Mouse (Mus musculus) urinary bladder, postnatal 25 days (tissue): ENCODE results near the gene Itga2.
A peak's percentile ranks its signal among the peaks of the same experiment; 100 is the strongest.

Source experiments
- DNase-seq: peaks from one replicate; pipeline ENCODE4 v3.0.0; 2022; ENCODE audit warnings: low spot score

Itga2 gene

GRCm38 (mm10) chr13:114818513-114818912 lies 113.4 kb downstream of the Itga2 start:
- peak; percentile 21 for DNase-seq

GRCm38 (mm10) chr13:114817751-114818360 lies 114.0 kb downstream of the Itga2 start, which contains the start of gene Mocs2:
TSS of gene Mocs2 (plus strand) at chr13:114818236.
- peak; percentile 97 for DNase-seq

DNA sequence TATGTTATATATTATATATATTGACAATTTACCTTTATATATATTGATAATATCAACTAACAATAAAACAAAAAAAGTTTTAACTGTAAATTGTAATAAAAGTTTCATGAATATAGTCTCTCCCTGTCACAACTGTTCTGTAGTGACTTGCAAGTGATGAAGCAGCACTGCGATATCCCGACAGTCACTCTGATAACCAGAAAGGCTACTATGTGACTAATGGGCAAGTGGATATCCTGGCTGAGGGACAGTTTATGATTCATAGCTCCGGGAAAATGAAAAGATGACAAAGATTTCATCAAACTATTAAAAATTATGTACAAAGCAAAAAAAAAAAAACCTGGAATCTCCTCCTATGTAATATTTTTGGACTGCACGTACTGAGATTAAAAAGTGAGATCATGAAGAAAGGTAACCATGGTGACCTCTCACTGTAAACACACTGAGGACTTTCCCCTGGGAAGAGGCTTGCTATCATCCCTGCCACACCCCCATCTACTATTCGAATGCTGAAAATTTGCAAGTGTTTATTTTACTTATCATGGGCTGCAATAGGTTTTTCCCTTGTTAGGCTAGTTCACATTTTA lies 122.2 kb downstream of the Itga2 start:
- no peak for DNase-seq

DNA sequence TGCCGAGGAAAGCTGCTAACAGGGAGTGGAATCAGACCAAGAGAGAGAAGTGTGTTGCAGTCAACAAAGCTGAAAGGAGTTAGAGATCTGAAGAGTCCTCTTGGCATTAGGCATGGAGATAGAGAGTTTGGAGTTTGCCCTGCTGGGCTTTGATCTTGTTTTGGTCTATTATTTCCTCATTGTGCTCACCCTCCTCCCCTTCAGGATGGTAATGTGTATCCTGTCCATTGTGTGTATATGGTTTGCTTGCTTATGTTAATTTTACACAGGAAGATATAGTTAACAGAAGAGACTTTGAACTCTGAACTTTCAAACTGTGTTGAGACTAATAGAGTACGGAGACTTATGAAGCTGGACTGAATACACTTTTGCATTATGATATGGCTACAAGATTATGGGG lies 128.9 kb downstream of the Itga2 start:
- no peak for DNase-seq

DNA sequence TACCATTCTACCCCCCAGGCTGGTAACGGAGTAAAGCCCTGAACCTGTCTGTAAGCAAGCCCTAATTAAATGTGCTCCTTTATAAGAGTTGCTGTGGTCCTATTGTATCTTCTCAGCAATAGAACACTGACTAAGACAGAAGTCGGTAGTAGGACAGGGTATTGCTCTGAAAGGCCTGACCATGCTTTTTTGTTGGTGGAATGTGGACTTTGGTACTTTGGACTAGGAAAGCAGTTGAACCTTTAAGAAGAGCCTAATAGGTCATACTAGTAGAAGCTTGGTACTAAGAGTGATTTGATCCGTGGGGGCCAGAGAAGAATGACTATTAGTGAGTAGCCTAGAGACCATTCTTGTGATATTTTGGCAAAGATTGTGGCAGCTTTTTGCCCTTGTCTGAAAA lies 130.0 kb downstream of the Itga2 start:
- DNase-seq, result no peak

DNA sequence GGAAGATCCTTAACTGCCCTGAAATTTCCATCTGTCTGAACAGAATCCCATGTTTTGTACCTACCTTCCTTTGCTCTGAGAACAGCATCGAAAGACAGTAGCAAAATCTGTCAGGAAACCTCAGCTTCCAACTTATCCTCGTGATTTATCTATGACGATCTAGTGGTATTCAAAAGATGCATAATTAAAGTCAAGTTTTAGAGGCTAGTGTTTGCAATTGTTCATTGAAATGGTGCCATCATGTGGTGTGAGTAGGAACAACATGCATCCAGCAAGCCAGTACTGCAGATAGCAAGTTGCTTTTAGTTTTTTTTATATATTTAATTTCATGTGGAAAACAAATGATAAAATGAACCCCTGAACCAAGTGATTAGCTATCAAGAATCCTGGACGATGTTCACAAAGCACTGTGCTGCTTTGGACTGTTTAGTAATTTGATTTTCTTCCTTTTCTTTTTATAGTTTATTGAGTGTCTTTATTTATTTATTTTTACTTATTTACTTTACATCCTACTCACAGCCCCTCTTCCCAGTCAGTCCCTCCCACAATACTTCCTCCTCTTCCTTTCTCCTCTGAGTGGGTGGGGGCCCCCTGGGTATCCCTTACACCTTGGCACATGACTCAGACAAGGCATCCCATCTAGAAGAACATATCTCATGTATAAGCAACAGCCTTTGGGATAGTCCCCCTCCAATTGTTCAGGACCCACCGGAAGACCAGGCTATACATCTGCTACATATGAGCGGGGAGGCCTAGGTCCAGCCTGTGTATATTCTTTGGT lies 138.5 kb downstream of the Itga2 start:
- DNase-seq, result peak; percentile 46

DNA sequence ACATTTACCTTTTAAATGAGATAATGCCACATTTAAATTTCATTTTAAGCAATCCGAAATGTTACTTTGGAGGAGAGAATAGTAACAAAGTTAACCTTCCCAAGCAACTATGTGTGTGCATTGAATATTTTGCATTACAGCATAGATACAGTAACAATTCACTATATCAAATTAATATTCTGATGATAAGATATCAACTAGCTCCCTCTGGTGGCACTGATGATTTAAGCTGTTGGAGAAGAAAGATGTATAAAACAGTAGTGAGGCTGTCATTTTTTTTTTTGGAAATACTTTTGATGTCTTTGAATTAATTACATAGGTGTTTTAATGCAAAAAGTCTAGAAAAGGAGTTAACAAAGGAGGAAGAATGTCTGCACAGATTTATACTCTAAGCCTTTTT lies 140.4 kb downstream of the Itga2 start:
- no peak for DNase-seq
